Mouse (Mus musculus) MEL (cell line): ENCODE results near the gene Efna5. TPM values are rescaled to one million over a fixed set of nuclear protein-coding genes. Genes with fewer than 3 reads are reported as not detected.

Experiments
- DNase-seq: peaks from one replicate; pipeline ENCODE4 v3.0.0; 2011; ENCODE audit warnings: low read depth, low spot score
- H3K27ac ChIP-seq: 2 replicates; pipeline ENCODE4 v1.5.1; 2012; ENCODE audit warnings: low read depth, mild to moderate bottlenecking, control low read depth, low read length, moderate library complexity; ENCODE audit not compliant: control insufficient read depth
- H3K27me3 ChIP-seq, 2 experiments: fragments of 150-350 bp in 1 of 2; sonication (generic) in 1 of 2; 2 replicates each; pipeline ENCODE4 v1.6.1; 2012; ENCODE audit warnings: low read length in 2 of 2, mild to moderate bottlenecking in 2 of 2, improper control_type of control experiment in 1 of 2, moderate library complexity in 1 of 2; ENCODE audit not compliant: insufficient read depth in 2 of 2, control insufficient read depth in 1 of 2
- H3K36me3 ChIP-seq, 2 experiments: 2 replicates each; pipeline ENCODE4 v1.6.1; 2012 to 2014; ENCODE audit warnings: low read length in 2 of 2, improper control_type of control experiment in 1 of 2, inconsistent platforms in 1 of 2, mild to moderate bottlenecking in 1 of 2; ENCODE audit not compliant: insufficient read depth in 2 of 2, control insufficient read depth in 1 of 2
- H3K4me1 ChIP-seq, 2 experiments: fragments of 150-350 bp in 1 of 2; sonication (generic) in 1 of 2; 2 replicates each; pipeline ENCODE4 v1.6.1; 2012; ENCODE audit warnings: low read length in 2 of 2, improper control_type of control experiment in 1 of 2, mild to moderate bottlenecking in 1 of 2; ENCODE audit not compliant: insufficient read depth in 2 of 2, control insufficient read depth in 1 of 2
- H3K4me3 ChIP-seq, 2 experiments: fragments of 150-350 bp in 1 of 2; sonication (generic) in 1 of 2; 2 replicates each; pipeline ENCODE4 v1.5.1; 2012; ENCODE audit warnings: low read depth in 2 of 2, low read length in 2 of 2, mild to moderate bottlenecking in 2 of 2, moderate library complexity in 2 of 2, control low read depth in 1 of 2, improper control_type of control experiment in 1 of 2; ENCODE audit not compliant: control insufficient read depth in 1 of 2, insufficient read depth in 1 of 2
- H3K79me2 ChIP-seq: 2 replicates; pipeline ENCODE4 v1.6.1; 2012; ENCODE audit warnings: mild to moderate bottlenecking, low read length, moderate library complexity; ENCODE audit not compliant: control insufficient read depth, poor library complexity, insufficient read depth
- H3K9ac ChIP-seq: 2 replicates; pipeline ENCODE4 v1.6.1; 2012; ENCODE audit warnings: low read depth, mild to moderate bottlenecking, control low read depth, low read length, moderate library complexity; ENCODE audit not compliant: control insufficient read depth, poor library complexity, severe bottlenecking
- H3K9me3 ChIP-seq: fragments of 150-350 bp; sonication (generic); replicated peaks from 2 replicates; pipeline ENCODE4 v1.6.1; 2012; ENCODE audit warnings: mild to moderate bottlenecking, low read length, improper control_type of control experiment, moderate library complexity; ENCODE audit not compliant: insufficient read depth
- BHLHE40 ChIP-seq: IDR thresholded peaks from 2 replicates; pipeline ENCODE4 v1.6.1; 2012; ENCODE audit warnings: low read depth, mild to moderate bottlenecking, inconsistent platforms, low read length, improper control_type of control experiment, borderline replicate concordance
- ETS1 ChIP-seq: IDR thresholded peaks from 2 replicates; pipeline ENCODE4 v1.6.1; 2012; ENCODE audit warnings: low read depth, mild to moderate bottlenecking, inconsistent platforms, low read length, improper control_type of control experiment, moderate library complexity
- GABPA ChIP-seq: IDR thresholded peaks from 2 replicates; pipeline ENCODE4 v1.6.1; 2012; ENCODE audit warnings: low read depth, mild to moderate bottlenecking, inconsistent platforms, low read length, improper control_type of control experiment, moderate library complexity
- MAFK ChIP-seq: IDR thresholded peaks from 2 replicates; pipeline ENCODE4 v1.6.1; 2011; ENCODE audit warnings: low read depth, mild to moderate bottlenecking, low read length, improper control_type of control experiment, borderline replicate concordance
- MAX ChIP-seq: IDR thresholded peaks from 2 replicates; pipeline ENCODE4 v1.6.1; 2011; ENCODE audit warnings: low read length, improper control_type of control experiment
- MAZ ChIP-seq: IDR thresholded peaks from 2 replicates; pipeline ENCODE4 v1.6.1; 2012; ENCODE audit warnings: low read depth, mild to moderate bottlenecking, inconsistent platforms, low read length, improper control_type of control experiment
- MEF2A ChIP-seq: IDR thresholded peaks from 2 replicates; pipeline ENCODE4 v1.6.1; 2014; ENCODE audit warnings: low read depth, mild to moderate bottlenecking, inconsistent platforms, low read length, improper control_type of control experiment; ENCODE audit not compliant: poor library complexity, insufficient replicate concordance, severe bottlenecking; ENCODE audit errors: extremely low read depth
- MXI1 ChIP-seq: IDR thresholded peaks from 2 replicates; pipeline ENCODE4 v1.6.1; 2011; ENCODE audit warnings: mild to moderate bottlenecking, low read depth, low read length, improper control_type of control experiment
- MYC ChIP-seq: IDR thresholded peaks from 2 replicates; pipeline ENCODE4 v1.6.1; 2011; ENCODE audit warnings: low read depth, mild to moderate bottlenecking, low read length, improper control_type of control experiment, moderate library complexity
- NRF1 ChIP-seq: IDR thresholded peaks from 2 replicates; pipeline ENCODE4 v1.6.1; 2014; ENCODE audit warnings: low read depth, mild to moderate bottlenecking, inconsistent platforms, low read length, improper control_type of control experiment, moderate library complexity; ENCODE audit not compliant: poor library complexity, insufficient read depth, severe bottlenecking
- POLR2A ChIP-seq, 2 experiments: IDR thresholded peaks; 2 replicates each; pipeline ENCODE4 v1.6.1; 2011 to 2012; ENCODE audit warnings: low read length in 2 of 2, mild to moderate bottlenecking in 2 of 2, control low read depth in 1 of 2, improper control_type of control experiment in 1 of 2, low read depth in 1 of 2, moderate library complexity in 1 of 2; ENCODE audit not compliant: control insufficient read depth in 1 of 2, insufficient read depth in 1 of 2, poor library complexity in 1 of 2
- POLR2AphosphoS2 ChIP-seq: IDR thresholded peaks from 2 replicates; pipeline ENCODE4 v1.6.1; 2011; ENCODE audit warnings: low read length, improper control_type of control experiment
- RCOR1 ChIP-seq: IDR thresholded peaks from 2 replicates; pipeline ENCODE4 v1.6.1; 2012; ENCODE audit warnings: low read depth, mild to moderate bottlenecking, inconsistent platforms, low read length, improper control_type of control experiment
- SMC3 ChIP-seq: IDR thresholded peaks from 2 replicates; pipeline ENCODE4 v1.6.1; 2011; ENCODE audit warnings: low read depth, low read length, improper control_type of control experiment
- TAL1 ChIP-seq: IDR thresholded peaks from 2 replicates; pipeline ENCODE4 v1.6.1; 2012; ENCODE audit warnings: mild to moderate bottlenecking, inconsistent platforms, low read length, moderate library complexity, mixed read lengths
- TCF12 ChIP-seq: IDR thresholded peaks from 2 replicates; pipeline ENCODE4 v1.6.1; 2014; ENCODE audit warnings: low read depth, mild to moderate bottlenecking, inconsistent platforms, low read length, improper control_type of control experiment, moderate library complexity
- USF1 ChIP-seq: IDR thresholded peaks from 2 replicates; pipeline ENCODE4 v1.6.1; 2014; ENCODE audit warnings: low read depth, mild to moderate bottlenecking, inconsistent platforms, low read length, improper control_type of control experiment, moderate library complexity
- ZC3H11A ChIP-seq: IDR thresholded peaks from 2 replicates; pipeline ENCODE4 v1.6.1; 2012; ENCODE audit warnings: low read depth, mild to moderate bottlenecking, inconsistent platforms, low read length, improper control_type of control experiment
- ZMIZ1 ChIP-seq: IDR thresholded peaks from 2 replicates; pipeline ENCODE4 v1.6.1; 2012; ENCODE audit warnings: low read depth, mild to moderate bottlenecking, inconsistent platforms, low read length, improper control_type of control experiment, moderate library complexity
- polyA plus RNA-seq, 2 experiments: library from polyadenylated mRNA; stranded (reverse) in 1 of 2; unstranded in 1 of 2; fragments of >175 nt in 1 of 2; fragments of >200 nt in 1 of 2; gene quantifications; 2 replicates each; pipeline versions ENCODE4 v1.2.1 to v1.2.4; 2012; ENCODE audit warnings: low replicate concordance in 2 of 2, low read depth in 1 of 2; ENCODE audit not compliant: insufficient read length in 2 of 2, insufficient read depth in 1 of 2, missing spikeins in 1 of 2
- total RNA-seq: library from RNA; depleted of rRNA; stranded (reverse); fragments of 300-350 nt; gene quantifications from 2 replicates; pipeline ENCODE4 v1.2.3, GENCODE M21; 2012

Efna5 gene
- total and polyA plus RNA-seq, 3 experiments = not detected

DNA sequence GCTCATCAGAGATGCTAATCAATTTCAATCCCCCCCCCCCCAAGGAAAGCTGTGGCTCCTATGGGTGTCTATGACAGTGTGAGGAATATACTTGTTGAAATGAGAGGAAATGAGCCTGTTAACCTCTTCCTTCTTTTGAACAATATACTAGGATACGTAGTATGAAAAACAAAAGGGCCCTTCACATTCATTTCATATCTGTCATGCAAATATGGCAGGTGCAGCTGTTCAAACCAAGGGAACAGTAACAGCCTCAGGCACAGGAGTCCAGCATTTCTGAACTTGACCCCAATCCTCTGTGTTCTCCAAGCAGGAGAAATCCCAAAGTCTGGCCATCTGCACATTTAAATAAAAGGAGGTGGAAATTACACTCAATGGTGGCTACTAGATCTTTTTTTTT is 200.4 kb downstream of the Efna5 start:
- H3K27me3 ChIP-seq = no peaks in the 10 kb centered on the region
- no peak for TF ChIP-seq MXI1
- no peak for TF ChIP-seq POLR2A (IDR thresholded peaks at IDR 0.05; ENCODE audit: control insufficient read depth in 1 of 2, insufficient read depth in 1 of 2, low read depth in 1 of 2, low read length in 2 of 2, poor library complexity in 1 of 2)
- TF ChIP-seq ZC3H11A = no peak
- TF ChIP-seq MAZ = no peak
- no peak for TF ChIP-seq MYC
- TF ChIP-seq RCOR1 = no peak
- TF ChIP-seq BHLHE40 = no peak
- no peak for TF ChIP-seq TCF12
- no peak for TF ChIP-seq SMC3
- TF ChIP-seq ZMIZ1 = no peak
- no peak for TF ChIP-seq MAFK
- TF ChIP-seq ETS1 = no peak
- no peak for TF ChIP-seq USF1
- no peak for TF ChIP-seq GABPA
- TF ChIP-seq POLR2AphosphoS2 = no peak
- no peak for TF ChIP-seq TAL1
- no peak for TF ChIP-seq MEF2A
- TF ChIP-seq NRF1 = no peak
- no peak overlapping the region for H3K4me3 ChIP-seq
- H3K9ac ChIP-seq = no peak overlapping the region
- no peak overlapping the region for H3K27ac ChIP-seq
- no peaks in the 10 kb centered on the region for H3K9me3 ChIP-seq
- no peaks in the 10 kb centered on the region for H3K79me2 ChIP-seq
- H3K36me3 ChIP-seq = no peaks in the 10 kb centered on the region
- DNase-seq = no peak
- no peaks in the 10 kb centered on the region for H3K4me1 ChIP-seq

DNA sequence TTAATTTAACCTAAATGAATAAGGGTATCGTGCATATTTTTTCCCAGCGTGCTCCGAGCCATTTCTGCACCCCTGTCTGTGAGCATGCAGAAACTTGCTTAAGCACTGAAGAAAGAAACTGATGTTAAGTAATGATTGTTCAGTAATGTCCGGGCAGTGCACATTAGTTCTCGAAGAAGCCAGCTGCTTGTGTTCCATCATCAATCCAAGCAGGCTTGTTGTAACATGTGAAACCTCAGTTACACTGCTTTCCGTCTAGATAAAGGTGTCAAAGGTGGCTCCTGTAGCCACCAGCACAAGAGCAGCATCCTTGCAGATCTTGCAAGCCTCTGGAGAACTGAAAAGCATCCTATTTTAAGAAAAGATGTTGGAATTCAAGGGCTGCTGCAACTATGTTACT is 204.3 kb downstream of the Efna5 start:
- DNase-seq = no peak
- Histone ChIP-seq H3K9me3 (no peaks in the 10 kb centered on the region), H3K27me3 (no peaks in the 10 kb centered on the region), H3K9ac (no peak overlapping the region), H3K79me2 (no peaks in the 10 kb centered on the region), H3K36me3 (peaks cover 0 to 10% of the 10 kb centered on the region in 2 experiments; a peak in 2 of 4 replicates)
- TF ChIP-seq SMC3 (no peak), ZMIZ1 (no peak), MAX (no peak), POLR2A (IDR thresholded peaks at IDR 0.05; ENCODE audit: control insufficient read depth in 1 of 2, insufficient read depth in 1 of 2, low read depth in 1 of 2, low read length in 2 of 2, poor library complexity in 1 of 2) (no peak)
- TF ChIP-seq, all 39 proteins: peak for 0
- no peak overlapping the region for H3K27ac ChIP-seq
- peaks cover 4% of the 10 kb centered on the region in 2 experiments; a peak in 3 of 4 replicates for H3K4me1 ChIP-seq
- H3K4me3 ChIP-seq = no peak overlapping the region
